In the genomic region with DNA sequence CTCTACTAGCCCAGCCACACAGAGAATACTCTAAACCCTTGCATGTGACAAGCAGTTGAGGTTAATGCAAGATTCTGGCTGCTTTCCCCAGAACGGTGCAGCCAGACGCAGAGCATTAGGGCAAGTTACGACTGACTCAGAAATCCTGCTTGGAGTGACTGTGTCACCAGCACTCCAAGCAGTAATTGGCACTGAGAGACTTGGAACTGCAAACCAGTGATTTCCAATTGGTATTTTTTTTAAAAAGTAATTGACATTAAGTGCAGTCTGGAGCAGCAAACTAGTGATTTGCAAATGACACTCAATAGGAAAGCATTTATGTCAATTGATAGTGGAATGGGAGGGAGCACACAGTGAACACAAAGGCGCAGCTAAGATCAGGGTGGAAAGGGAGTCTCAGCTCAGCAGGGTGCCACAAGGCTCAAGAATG, we compare ENCODE assay signal across 20 mouse cellular contexts.
DNase-seq lines count a peak whose midpoint lies in the region; ATAC-seq and TF ChIP-seq lines count a peak whose summit lies in the region.
"Had no signal": no experiment of that assay in that cellular context is flagged by ENCODE, and none has a peak within 500 bp of the region (broad histone marks: within the 10 kb centered on the region; RNA-seq: fewer than 3 reads in every experiment).

No protein-coding gene starts in this region.

- intact Hi-C loops in gastrocnemius, postnatal 14 days (cut with DNase I; ENCODE audit: low total_unique reads): no loop called here

- WGBS in forebrain, embryonic 16.5 days: 7% methylated on average over 4 of the region's 4 CpGs

- no peak overlapping the region for H3K4me2 ChIP-seq in forebrain, embryonic 16.5 days (ENCODE audit: low read length)
- H3K4me2 ChIP-seq: kidney, embryonic 15.5 days; limb, embryonic 15.5 days; lung, embryonic 15.5 days; stomach, embryonic 15.5 days had no signal

- H3K27ac ChIP-seq in ES-E14 (ENCODE audit: insufficient read depth, low read depth, low read length, poor library complexity, severe bottlenecking): no peak overlapping the region
- peak overlapping the region; percentile 39; the same call in 1 of the 2 replicates for H3K27ac ChIP-seq in forebrain, embryonic 16.5 days (ENCODE audit: low read length)
- H3K27ac ChIP-seq: kidney, embryonic 15.5 days; left cerebral cortex, adult 2 months; limb, embryonic 15.5 days; liver, embryonic 14.5 days; lung, embryonic 15.5 days; macrophage; stomach, embryonic 15.5 days had no signal

- 0 out of 2 replicates have a peak, but pooled peaks cover 2% of the 10 kb centered on the region for H3K27me3 ChIP-seq in forebrain, embryonic 16.5 days (replicated peaks; ENCODE audit: control insufficient read depth, insufficient read depth, low read length)
- H3K27me3 ChIP-seq: kidney, embryonic 15.5 days; limb, embryonic 15.5 days; lung, embryonic 15.5 days; stomach, embryonic 15.5 days had no signal

- no peaks in the 10 kb centered on the region for H3K9me3 ChIP-seq in ES-E14 (ENCODE audit: control insufficient read depth, insufficient read depth, low read depth, low read length)
- H3K9me3 ChIP-seq in forebrain, embryonic 16.5 days (ENCODE audit: control insufficient read depth, low read length): no peaks in the 10 kb centered on the region
- H3K9me3 ChIP-seq: kidney, embryonic 15.5 days; limb, embryonic 15.5 days; lung, embryonic 15.5 days; stomach, embryonic 15.5 days had no signal

- ATAC-seq in forebrain, embryonic 16.5 days: peak; percentile 90

- DNase-seq in ES-E14 (ENCODE audit: low read depth, low spot score) (peak; percentile 66), R1 (ENCODE audit: low read depth, low spot score) (peak; percentile 76)
- DNase-seq in fat pad, adult 2 months (ENCODE audit: extremely low read depth, low read depth, low spot score): peak; percentile 87
- no peak for DNase-seq in gastrocnemius, postnatal 14 days
- no peak for DNase-seq in urinary bladder, postnatal 36 days (ENCODE audit: low spot score in 2 of 2)
- no peak for DNase-seq in frontal cortex, postnatal 36 days (ENCODE audit: low spot score in 2 of 2)
- DNase-seq: adrenal gland, adult 8-10 months; cerebellum, adult 8-10 months; gastrocnemius, postnatal 36 days; heart, postnatal 36 days; kidney, adult 11 months; thymus, postnatal 25 days had no signal

- no peak overlapping the region for H3K4me3 ChIP-seq in ES-E14 (ENCODE audit: insufficient read depth in 1 of 2, low read depth in 1 of 2, low read length in 2 of 2, poor library complexity in 1 of 2, severe bottlenecking in 1 of 2)
- H3K4me3 ChIP-seq in forebrain, embryonic 16.5 days (replicated peaks; ENCODE audit: low read length): no peak overlapping the region
- H3K4me3 ChIP-seq: kidney, embryonic 15.5 days; left cerebral cortex, adult 2 months; limb, embryonic 15.5 days; lung, embryonic 15.5 days; stomach, embryonic 15.5 days had no signal

- no peak overlapping the region for H3K9ac ChIP-seq in ES-E14 (ENCODE audit: insufficient read depth, low read depth, low read length, poor library complexity, severe bottlenecking)
- H3K9ac ChIP-seq in forebrain, embryonic 16.5 days (replicated peaks; ENCODE audit: low read depth, low read length): no peak overlapping the region
- H3K9ac ChIP-seq: kidney, embryonic 15.5 days; limb, embryonic 15.5 days; liver, embryonic 14.5 days; lung, embryonic 15.5 days; stomach, embryonic 15.5 days had no signal

- in situ Hi-C loops in ES-E14 (cut with MboI; ENCODE audit: low sequenced_read_pairs in 2 of 2, unreplicated experiment in 2 of 2): no loop called here

- H3K36me3 ChIP-seq in ES-E14 (ENCODE audit: control insufficient read depth, insufficient read depth, low read length, poor library complexity, severe bottlenecking): no peaks in the 10 kb centered on the region
- H3K36me3 ChIP-seq in forebrain, embryonic 16.5 days (ENCODE audit: control insufficient read depth, insufficient read depth): no peaks in the 10 kb centered on the region
- H3K36me3 ChIP-seq: kidney, embryonic 15.5 days; limb, embryonic 15.5 days; lung, embryonic 15.5 days; stomach, embryonic 15.5 days had no signal

- H3K4me1 ChIP-seq in ES-E14 (ENCODE audit: control insufficient read depth in 2 of 2, insufficient read depth in 2 of 2, low read length in 2 of 2, poor library complexity in 1 of 2): peaks cover 0 to 13% of the 10 kb centered on the region in 2 experiments; a peak in 2 of 4 replicates
- H3K4me1 ChIP-seq in forebrain, embryonic 16.5 days (replicated peaks; ENCODE audit: control insufficient read depth, insufficient read depth, low read length): peaks cover 14% of the 10 kb centered on the region
- H3K4me1 ChIP-seq: kidney, embryonic 15.5 days; limb, embryonic 15.5 days; lung, embryonic 15.5 days; stomach, embryonic 15.5 days had no signal

TF ChIP-seq in ES-E14, 5 proteins besides CTCF, POLR2A, EP300 and RAD21:
- TF ChIP-seq ZNF384 (IDR thresholded peaks at IDR 0.05; ENCODE audit: low read depth, low read length): 0 out of 2 replicates have a peak, but pooled peaks have one; percentile 50
- TF ChIP-seq HCFC1 (IDR thresholded peaks at IDR 0.05; ENCODE audit: borderline replicate concordance, insufficient read depth, low read length): no peak

Comparison
In these comparisons a context has a peak if more than half of its experiments do, and no peak if none do; other contexts are left out.
1. DNase-seq: peak in ES-E14 (single experiment), R1 (single experiment) and fat pad, adult 2 months (single experiment); none in gastrocnemius, postnatal 14 days (single experiment), urinary bladder, postnatal 36 days (0 of 2) and frontal cortex, postnatal 36 days (0 of 2).